Mouse (Mus musculus) E14TG2a.4 (cell line): Measurements from ENCODE around the gene Prn.

ENCODE experiments used
- H3K27me3 ChIP-seq: 2 replicates; pipeline ENCODE4 v1.6.1; 2014; ENCODE audit warnings: low read length, control low read depth; ENCODE audit not compliant: insufficient read depth
- H3K36me3 ChIP-seq: 2 replicates; pipeline ENCODE4 v1.6.1; 2014; ENCODE audit warnings: low read length, control low read depth; ENCODE audit not compliant: insufficient read depth
- H3K4me1 ChIP-seq: replicated peaks from 2 replicates; pipeline ENCODE4 v1.6.1; 2014; ENCODE audit warnings: low read depth, low read length, control low read depth
- H3K4me3 ChIP-seq: replicated peaks from 2 replicates; pipeline ENCODE4 v1.5.1; 2014; ENCODE audit warnings: mild to moderate bottlenecking, low read length
- H3K9me3 ChIP-seq: 2 replicates; pipeline ENCODE4 v1.6.1; 2014; ENCODE audit warnings: low read length, control low read depth
- CTCF ChIP-seq: conservative IDR thresholded peaks from 2 replicates; pipeline ENCODE4 v1.5.1; 2014; ENCODE audit warnings: low read length
- NANOG ChIP-seq: IDR thresholded peaks from 2 replicates; pipeline ENCODE4 v1.6.1; 2014; ENCODE audit warnings: borderline replicate concordance, low read length, mixed read lengths
- POU5F1 ChIP-seq: IDR thresholded peaks from 2 replicates; pipeline ENCODE4 v1.6.1; 2014; ENCODE audit warnings: low read length, borderline replicate concordance

Gene Prn

GRCm38 (mm10) chr2:131902423-131902822 is 7.3 kb upstream of the Prn start:
- TF ChIP-seq NANOG (no peak), CTCF (no peak), POU5F1 (no peak)
- no peaks in the 10 kb centered on the region for H3K36me3 ChIP-seq
- H3K27me3 ChIP-seq: 0 out of 2 replicates have a peak, but pooled peaks cover 8% of the 10 kb centered on the region
- H3K4me1 ChIP-seq: peaks cover 6% of the 10 kb centered on the region
- no peaks in the 10 kb centered on the region for H3K9me3 ChIP-seq
- H3K4me3 ChIP-seq: no peak overlapping the region

- Histone ChIP-seq H3K9me3 (no peaks in the 10 kb centered on the region), H3K4me3 (no peak overlapping the region), H3K4me1 (peaks cover 6% of the 10 kb centered on the region), H3K27me3 (0 out of 2 replicates have a peak, but pooled peaks cover 8% of the 10 kb centered on the region), H3K36me3 (no peaks in the 10 kb centered on the region)
- TF ChIP-seq NANOG: no peak
- no peak for TF ChIP-seq POU5F1
- TF ChIP-seq CTCF: no peak
Observed at GRCm38 (mm10) chr2:131902867-131903266, 6.9 kb upstream of the Prn start.

GRCm38 (mm10) chr2:131905025-131905424 is 4.7 kb upstream of the Prn start:
- no peak for TF ChIP-seq CTCF
- no peak for TF ChIP-seq NANOG
- Histone ChIP-seq H3K27me3 (0 out of 2 replicates have a peak, but pooled peaks cover 11% of the 10 kb centered on the region), H3K36me3 (no peaks in the 10 kb centered on the region), H3K4me1 (peaks cover 19% of the 10 kb centered on the region), H3K9me3 (no peaks in the 10 kb centered on the region), H3K4me3 (no peak overlapping the region)

- Histone ChIP-seq H3K9me3 (no peaks in the 10 kb centered on the region), H3K4me3 (no peak overlapping the region), H3K36me3 (no peaks in the 10 kb centered on the region), H3K27me3 (peaks cover 12% of the 10 kb centered on the region; the same call in 1 of the 2 replicates), H3K4me1 (peaks cover 26% of the 10 kb centered on the region)
- TF ChIP-seq NANOG: no peak
- no peak for TF ChIP-seq POU5F1
- TF ChIP-seq CTCF: no peak
Observed at GRCm38 (mm10) chr2:131905776-131906175, 4.0 kb upstream of the Prn start.

- H3K27me3 ChIP-seq: peaks cover 17% of the 10 kb centered on the region; the same call in 1 of the 2 replicates
- H3K36me3 ChIP-seq: no peaks in the 10 kb centered on the region
- H3K9me3 ChIP-seq: no peaks in the 10 kb centered on the region
- peaks cover 29% of the 10 kb centered on the region for H3K4me1 ChIP-seq
- H3K4me3 ChIP-seq: no peak overlapping the region
- no peak for TF ChIP-seq CTCF
- no peak for TF ChIP-seq NANOG
- no peak for TF ChIP-seq POU5F1
Observed at GRCm38 (mm10) chr2:131906266-131906665, 3.5 kb upstream of the Prn start.

- Histone ChIP-seq H3K36me3 (no peaks in the 10 kb centered on the region), H3K27me3 (peaks cover 19% of the 10 kb centered on the region; the same call in 1 of the 2 replicates), H3K4me3 (no peak overlapping the region), H3K4me1 (peaks cover 29% of the 10 kb centered on the region), H3K9me3 (no peaks in the 10 kb centered on the region)
- TF ChIP-seq POU5F1: no peak
- no peak for TF ChIP-seq CTCF
- TF ChIP-seq NANOG: no peak
Observed at GRCm38 (mm10) chr2:131906846-131907245, 2.9 kb upstream of the Prn start.

- H3K27me3 ChIP-seq: peaks cover 19% of the 10 kb centered on the region; the same call in 1 of the 2 replicates
- no peaks in the 10 kb centered on the region for H3K9me3 ChIP-seq
- H3K36me3 ChIP-seq: no peaks in the 10 kb centered on the region
- peaks cover 29% of the 10 kb centered on the region for H3K4me1 ChIP-seq
- no peak for TF ChIP-seq CTCF
- no peak for TF ChIP-seq POU5F1
- TF ChIP-seq NANOG: no peak
- H3K4me3 ChIP-seq: no peak overlapping the region
Observed at GRCm38 (mm10) chr2:131907311-131907710, 2.4 kb upstream of the Prn start.

GRCm38 (mm10) chr2:131908351-131908861 is 1.4 kb upstream of the Prn start:
- no peak for TF ChIP-seq NANOG
- TF ChIP-seq POU5F1: no peak
- TF ChIP-seq CTCF: no peak
- H3K36me3 ChIP-seq: 0 out of 2 replicates have a peak, but pooled peaks cover 5% of the 10 kb centered on the region
- peaks cover 23% of the 10 kb centered on the region for H3K4me1 ChIP-seq
- peaks cover 19% of the 10 kb centered on the region; the same call in 1 of the 2 replicates for H3K27me3 ChIP-seq
- no peak overlapping the region for H3K4me3 ChIP-seq
- peaks cover 7% of the 10 kb centered on the region for H3K9me3 ChIP-seq

- no peak overlapping the region for H3K4me3 ChIP-seq
- TF ChIP-seq CTCF: no peak
- TF ChIP-seq NANOG: no peak
- TF ChIP-seq POU5F1: no peak
- peaks cover 9% of the 10 kb centered on the region for H3K36me3 ChIP-seq
- H3K27me3 ChIP-seq: peaks cover 19% of the 10 kb centered on the region; the same call in 1 of the 2 replicates
- H3K4me1 ChIP-seq: peaks cover 23% of the 10 kb centered on the region
- peaks cover 12% of the 10 kb centered on the region for H3K9me3 ChIP-seq
Observed at GRCm38 (mm10) chr2:131908906-131909305, 851 bp upstream of the Prn start.
